Mouse (Mus musculus) embryonic facial prominence, embryonic 14.5 days (tissue): ENCODE data around the gene Sccpdh. TPM values are rescaled to one million over a fixed set of nuclear protein-coding genes. Genes with fewer than 3 reads are reported as not detected.
"Not testable (repeated sequence)": the region's sequence is repeated elsewhere in the genome, so short reads cannot be mapped to it uniquely, and the experiment has no call there.

Experiments
- ATAC-seq: fragments of 200-750 bp; cut with Nextera tagmentation; 2 replicates; pipeline ENCODE4 v1.8.0; 2017; ENCODE audit warnings: low read depth, moderate number of reproducible peaks, moderate TSS enrichment
- DNase-seq: peaks from one replicate; pipeline ENCODE4 v3.0.0-alpha.2; 2015; ENCODE audit warnings: low spot score
- H3K27ac ChIP-seq: fragments of 300-500 bp; sonication (generic); replicated peaks from 2 replicates; pipeline ENCODE4 v1.5.1; 2014; ENCODE audit warnings: low read depth, mild to moderate bottlenecking, low read length, moderate library complexity
- H3K27me3 ChIP-seq: fragments of 300-500 bp; sonication (generic); replicated peaks from 2 replicates; pipeline ENCODE4 v1.6.1; 2014; ENCODE audit warnings: low read length; ENCODE audit not compliant: control insufficient read depth, insufficient read depth
- H3K36me3 ChIP-seq: fragments of 300-500 bp; sonication (generic); 2 replicates; pipeline ENCODE4 v1.6.1; 2014; ENCODE audit warnings: low read length, mixed read lengths; ENCODE audit not compliant: control insufficient read depth, insufficient read depth
- H3K4me1 ChIP-seq: fragments of 300-500 bp; sonication (generic); 2 replicates; pipeline ENCODE4 v1.6.1; 2014; ENCODE audit warnings: antibody characterized with exemption, low read length; ENCODE audit not compliant: control insufficient read depth, insufficient read depth
- H3K4me2 ChIP-seq: fragments of 300-500 bp; sonication (generic); 2 replicates; pipeline ENCODE4 v1.6.1; 2014; ENCODE audit warnings: low read depth, mild to moderate bottlenecking, low read length, moderate library complexity, mixed read lengths
- H3K4me3 ChIP-seq: fragments of 300-500 bp; sonication (generic); 2 replicates; pipeline ENCODE4 v1.5.1; 2014; ENCODE audit warnings: low read depth, mild to moderate bottlenecking, low read length
- H3K9ac ChIP-seq: fragments of 300-500 bp; sonication (generic); 2 replicates; pipeline ENCODE4 v1.6.1; 2014; ENCODE audit warnings: low read depth, mild to moderate bottlenecking, low read length, moderate library complexity, mixed read lengths
- H3K9me3 ChIP-seq: fragments of 300-500 bp; sonication (generic); 2 replicates; pipeline ENCODE4 v1.6.1; 2016; ENCODE audit warnings: low read length; ENCODE audit not compliant: control insufficient read depth
- WGBS: fragments of 180-500 bp; shearing (Covaris S2); extraction: QIAGEN DNeasy Blood & Tissue Kit; methylation state at CpG from one replicate; pipeline ENCODE4 v1.1.7; 2014; 5-methylcytosine and 5-hydroxymethylcytosine counted together
- polyA plus RNA-seq: library from polyadenylated mRNA; unstranded; fragments of >200 nt; fragmentation: Nextera tagmentation; extraction: Ambion mirVana; gene quantifications from 2 replicates; pipeline ENCODE4 v1.2.1, GENCODE M21; 2014

The Sccpdh gene
- polyA plus RNA-seq, 1 experiment from 2014 or later, result 98.2 TPM

DNA sequence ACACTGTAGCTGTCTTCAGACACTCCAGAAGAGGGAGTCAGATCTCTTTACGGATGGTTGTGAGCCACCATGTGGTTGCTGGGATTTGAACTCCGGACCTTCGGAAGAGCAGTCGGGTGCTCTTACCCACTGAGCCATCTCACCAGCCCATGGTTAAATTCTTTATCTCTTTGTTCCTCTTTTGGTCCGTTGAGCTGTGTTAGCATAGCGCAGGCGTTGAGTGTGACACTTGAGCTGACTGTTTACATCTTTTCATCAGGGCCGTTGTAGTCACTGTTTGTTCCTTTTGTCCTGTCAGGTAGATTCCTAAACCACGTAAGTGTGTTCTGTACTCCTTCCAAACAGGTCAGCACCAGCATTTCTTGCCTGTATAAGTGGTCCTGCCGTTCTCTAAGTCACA lies 14.7 kb downstream of the Sccpdh start:
- H3K9ac ChIP-seq, ATAC-seq, H3K27me3 ChIP-seq, H3K27ac ChIP-seq, H3K4me1 ChIP-seq, H3K4me2 ChIP-seq, DNase-seq, H3K9me3 ChIP-seq, H3K4me3 ChIP-seq: not testable (repeated sequence)
- H3K36me3 ChIP-seq, result peaks cover 84% of the 10 kb centered on the region
- 88% methylated on average over 9 of the region's 10 CpGs for WGBS

DNA sequence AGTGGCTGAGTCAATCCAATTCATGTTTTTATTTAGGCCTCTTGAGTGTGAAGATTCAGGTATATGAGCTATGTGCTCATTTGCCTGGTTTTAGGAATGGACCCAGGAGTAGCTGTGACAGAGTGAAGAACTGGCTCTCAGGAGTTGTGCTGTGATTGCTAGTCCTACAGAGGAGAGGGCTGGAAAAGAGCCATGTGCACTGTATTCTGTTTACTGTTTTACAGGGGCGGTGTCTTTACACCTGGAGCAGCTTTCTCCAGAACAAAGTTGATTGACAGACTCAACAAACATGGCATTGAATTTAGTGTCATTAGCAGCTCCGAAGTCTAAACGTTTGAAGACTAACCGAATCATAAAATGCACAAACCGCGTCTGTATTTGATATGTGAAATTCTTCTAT lies 18.3 kb downstream of the Sccpdh start:
- Histone ChIP-seq H3K9me3 (no peaks in the 10 kb centered on the region), H3K4me1 (no peaks in the 10 kb centered on the region), H3K9ac (no peak overlapping the region), H3K4me2 (no peak overlapping the region), H3K27me3 (no peaks in the 10 kb centered on the region), H3K4me3 (no peak overlapping the region), H3K27ac (no peak overlapping the region), H3K36me3 (peaks cover 65% of the 10 kb centered on the region)
- ATAC-seq (no peak), DNase-seq (no peak)
- 88% methylated on average over 6 of the region's 6 CpGs for WGBS

DNA sequence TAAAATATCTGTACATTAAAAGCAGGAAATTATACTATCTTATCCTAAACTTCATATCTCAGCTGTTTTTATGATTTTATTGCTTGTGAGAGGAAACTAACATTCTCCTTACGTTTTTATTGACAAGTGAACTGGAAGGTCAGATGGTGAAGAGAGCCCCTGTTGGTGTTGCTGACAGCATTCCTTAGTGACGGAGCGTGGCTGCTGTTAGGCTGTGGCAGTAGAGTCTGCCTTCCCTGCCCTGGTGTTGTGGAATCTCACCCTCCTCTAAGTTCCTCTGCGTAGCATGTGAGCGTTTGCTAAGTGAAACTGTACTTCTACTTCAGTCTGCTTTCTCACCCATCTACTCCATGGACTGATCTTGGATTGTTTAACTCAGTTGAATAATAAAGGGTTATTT lies 18.8 kb downstream of the Sccpdh start:
- 79% methylated on average over 5 of the region's 5 CpGs for WGBS

GRCm38 (mm10) chr1:179687305-179687704 lies 19.3 kb downstream of the Sccpdh start:
- H3K27me3 ChIP-seq, result no peaks in the 10 kb centered on the region
- no peak overlapping the region for H3K4me3 ChIP-seq
- ATAC-seq, result no peak
- peaks cover 55% of the 10 kb centered on the region for H3K36me3 ChIP-seq
- no peaks in the 10 kb centered on the region for H3K4me1 ChIP-seq
- H3K9ac ChIP-seq, result no peak overlapping the region
- WGBS, result 92% methylated on average over 1 of the region's 1 CpGs
- no peak for DNase-seq
- H3K9me3 ChIP-seq, result no peaks in the 10 kb centered on the region
- H3K27ac ChIP-seq, result no peak overlapping the region
- no peak overlapping the region for H3K4me2 ChIP-seq

More for the DNA sequence above, 18.8 kb downstream of the Sccpdh start:
- Histone ChIP-seq H3K4me2 (no peak overlapping the region), H3K36me3 (peaks cover 60% of the 10 kb centered on the region), H3K4me1 (no peaks in the 10 kb centered on the region), H3K27ac (no peak overlapping the region), H3K9me3 (no peaks in the 10 kb centered on the region), H3K4me3 (no peak overlapping the region), H3K27me3 (no peaks in the 10 kb centered on the region), H3K9ac (no peak overlapping the region)
- DNase-seq, result no peak
- no peak for ATAC-seq

GRCm38 (mm10) chr1:179687966-179688365 lies 20.0 kb downstream of the Sccpdh start:
- H3K4me3 ChIP-seq, result no peak overlapping the region
- no peaks in the 10 kb centered on the region for H3K4me1 ChIP-seq
- 93% methylated on average over 3 of the region's 3 CpGs for WGBS
- no peak overlapping the region for H3K4me2 ChIP-seq
- no peak overlapping the region for H3K9ac ChIP-seq
- peaks cover 52% of the 10 kb centered on the region for H3K36me3 ChIP-seq
- no peak overlapping the region for H3K27ac ChIP-seq
- ATAC-seq (no peak), DNase-seq (no peak)
- no peaks in the 10 kb centered on the region for H3K9me3 ChIP-seq
- no peaks in the 10 kb centered on the region for H3K27me3 ChIP-seq

- peaks cover 47% of the 10 kb centered on the region for H3K36me3 ChIP-seq
- DNase-seq (no peak), ATAC-seq (no peak)
- H3K4me1 ChIP-seq, result no peaks in the 10 kb centered on the region
- H3K4me2 ChIP-seq, result no peak overlapping the region
- no peaks in the 10 kb centered on the region for H3K27me3 ChIP-seq
- 77% methylated on average over 6 of the region's 6 CpGs for WGBS
- no peak overlapping the region for H3K27ac ChIP-seq
- no peak overlapping the region for H3K9ac ChIP-seq
- H3K4me3 ChIP-seq, result no peak overlapping the region
- H3K9me3 ChIP-seq, result no peaks in the 10 kb centered on the region
Observed at GRCm38 (mm10) chr1:179688415-179688814, 20.4 kb downstream of the Sccpdh start.

DNA sequence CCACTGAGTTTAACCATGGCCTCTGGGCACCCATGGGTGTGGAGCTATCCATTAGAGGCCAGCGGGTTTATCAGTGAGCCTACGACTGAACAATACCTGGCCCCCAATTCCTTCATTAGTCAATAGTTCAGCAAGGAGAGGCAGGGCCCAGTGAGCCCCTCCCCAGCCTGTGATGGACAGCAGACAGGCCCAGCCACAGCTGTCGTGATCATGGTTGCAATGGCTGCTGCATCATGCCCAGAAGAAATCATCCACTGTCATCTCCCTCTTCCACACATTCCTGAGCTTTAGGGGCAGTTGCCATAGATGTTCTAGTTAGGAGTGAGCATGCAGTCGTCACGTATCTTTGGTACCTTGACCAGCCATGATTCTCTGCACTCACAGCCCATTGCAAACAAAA lies 20.9 kb downstream of the Sccpdh start:
- no peak for ATAC-seq
- 79% methylated on average over 5 of the region's 5 CpGs for WGBS
- no peaks in the 10 kb centered on the region for H3K9me3 ChIP-seq

DNA sequence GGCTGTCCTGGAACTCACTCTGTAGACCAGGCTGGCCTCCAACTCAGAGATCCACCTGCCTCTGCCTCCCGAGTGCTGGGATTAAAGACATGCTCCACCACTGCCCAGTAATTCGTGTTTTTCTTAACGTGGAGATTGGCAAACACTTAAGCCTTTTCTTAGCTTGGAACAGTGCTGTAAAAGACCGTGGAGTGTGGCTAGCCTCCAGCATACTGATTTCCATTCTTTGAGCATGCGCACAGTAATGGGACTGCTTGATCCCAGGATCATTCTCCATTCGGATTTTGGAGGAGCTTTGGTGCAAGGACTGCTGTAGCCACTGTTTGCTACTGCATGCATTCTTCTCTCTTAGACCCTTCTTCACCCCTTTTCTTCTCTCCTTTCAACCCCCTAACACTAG lies 21.5 kb downstream of the Sccpdh start:
- H3K27ac ChIP-seq, result no peak overlapping the region
- no peak overlapping the region for H3K4me2 ChIP-seq
- ATAC-seq, result no peak
- H3K4me1 ChIP-seq, result no peaks in the 10 kb centered on the region
- WGBS, result 76% methylated on average over 6 of the region's 6 CpGs
- H3K9ac ChIP-seq, result no peak overlapping the region
- no peaks in the 10 kb centered on the region for H3K27me3 ChIP-seq
- H3K36me3 ChIP-seq, result peaks cover 40% of the 10 kb centered on the region
- DNase-seq, result no peak
- H3K9me3 ChIP-seq, result no peaks in the 10 kb centered on the region
- H3K4me3 ChIP-seq, result no peak overlapping the region

More for the DNA sequence above, 20.9 kb downstream of the Sccpdh start:
- Histone ChIP-seq H3K4me2 (no peak overlapping the region), H3K4me3 (no peak overlapping the region), H3K36me3 (peaks cover 42% of the 10 kb centered on the region), H3K9ac (no peak overlapping the region), H3K4me1 (no peaks in the 10 kb centered on the region), H3K27me3 (no peaks in the 10 kb centered on the region), H3K27ac (no peak overlapping the region)
- no peak for DNase-seq

- Histone ChIP-seq H3K27ac (no peak overlapping the region), H3K4me1 (no peaks in the 10 kb centered on the region), H3K4me2 (no peak overlapping the region), H3K9ac (no peak overlapping the region), H3K9me3 (no peaks in the 10 kb centered on the region), H3K4me3 (no peak overlapping the region), H3K27me3 (no peaks in the 10 kb centered on the region), H3K36me3 (no peaks in the 10 kb centered on the region)
- no peak for DNase-seq
- WGBS, result 59% methylated on average over 3 of the region's 3 CpGs
- ATAC-seq, result no peak
Observed at GRCm38 (mm10) chr1:179704150-179704549, 36.1 kb downstream of the Sccpdh start.
